Mouse (Mus musculus) 3T3-L1 (cell line): ENCODE data around the gene Filip1l.

Experiments
- DNase-seq: peaks from one replicate; pipeline ENCODE4 v3.0.0-alpha.2; 2015; ENCODE audit warnings: low read depth, low spot score

The Filip1l gene

GRCm38 (mm10) chr16:57352751-57353150 lies at the start of gene Filip1l:
Gene Filip1l (plus strand): TSS chr16:57353093.
- DNase-seq, result no peak

GRCm38 (mm10) chr16:57303716-57304115 lies 49.2 kb upstream of the Filip1l start:
- no peak for DNase-seq

- no peak for DNase-seq
Measured at GRCm38 (mm10) chr16:57305463-57305862, 47.4 kb upstream of the Filip1l start.

- no peak for DNase-seq
Measured at GRCm38 (mm10) chr16:57312130-57312529, 40.8 kb upstream of the Filip1l start.

- DNase-seq, result no peak
Measured at GRCm38 (mm10) chr16:57313487-57313886, 39.4 kb upstream of the Filip1l start.

- DNase-seq, result no peak
Measured at GRCm38 (mm10) chr16:57314236-57314635, 38.7 kb upstream of the Filip1l start.

GRCm38 (mm10) chr16:57315026-57315425 lies 37.9 kb upstream of the Filip1l start:
- no peak for DNase-seq

- no peak for DNase-seq
Measured at GRCm38 (mm10) chr16:57317127-57317526, 35.8 kb upstream of the Filip1l start.

- DNase-seq, result no peak
Measured at GRCm38 (mm10) chr16:57317882-57318636, 34.8 kb upstream of the Filip1l start.

- DNase-seq, result peak; percentile 55
Measured at GRCm38 (mm10) chr16:57318637-57319125, 34.2 kb upstream of the Filip1l start.

GRCm38 (mm10) chr16:57319284-57320124 lies 33.4 kb upstream of the Filip1l start:
- DNase-seq, result peak; percentile 75

GRCm38 (mm10) chr16:57326996-57327395 lies 25.9 kb upstream of the Filip1l start:
- DNase-seq, result no peak

GRCm38 (mm10) chr16:57329028-57329427 lies 23.9 kb upstream of the Filip1l start:
- peak; percentile 12 for DNase-seq

GRCm38 (mm10) chr16:57330111-57330510 lies 22.8 kb upstream of the Filip1l start:
- DNase-seq, result no peak

GRCm38 (mm10) chr16:57332301-57332700 lies 20.6 kb upstream of the Filip1l start:
- no peak for DNase-seq

GRCm38 (mm10) chr16:57336770-57337423 lies 16.0 kb upstream of the Filip1l start:
- DNase-seq, result no peak

- no peak for DNase-seq
Measured at GRCm38 (mm10) chr16:57339765-57340612, 12.9 kb upstream of the Filip1l start.

- DNase-seq, result peak; percentile 44
Measured at GRCm38 (mm10) chr16:57340613-57340898, 12.3 kb upstream of the Filip1l start.

- DNase-seq, result no peak
Measured at GRCm38 (mm10) chr16:57346258-57346657, 6.6 kb upstream of the Filip1l start.

- DNase-seq, result no peak
Measured at GRCm38 (mm10) chr16:57349039-57349438, 3.9 kb upstream of the Filip1l start.

- no peak for DNase-seq
Measured at GRCm38 (mm10) chr16:57349689-57350088, 3.2 kb upstream of the Filip1l start.
